Mouse (Mus musculus): Measurements from ENCODE around the gene Qprt. TPM values are rescaled to one million over a fixed set of nuclear protein-coding genes. Genes with fewer than 3 reads are reported as not detected.

The Qprt gene
- polyA plus RNA-seq, 1 experiment from 2014 or later = 0.22 TPM

DNA sequence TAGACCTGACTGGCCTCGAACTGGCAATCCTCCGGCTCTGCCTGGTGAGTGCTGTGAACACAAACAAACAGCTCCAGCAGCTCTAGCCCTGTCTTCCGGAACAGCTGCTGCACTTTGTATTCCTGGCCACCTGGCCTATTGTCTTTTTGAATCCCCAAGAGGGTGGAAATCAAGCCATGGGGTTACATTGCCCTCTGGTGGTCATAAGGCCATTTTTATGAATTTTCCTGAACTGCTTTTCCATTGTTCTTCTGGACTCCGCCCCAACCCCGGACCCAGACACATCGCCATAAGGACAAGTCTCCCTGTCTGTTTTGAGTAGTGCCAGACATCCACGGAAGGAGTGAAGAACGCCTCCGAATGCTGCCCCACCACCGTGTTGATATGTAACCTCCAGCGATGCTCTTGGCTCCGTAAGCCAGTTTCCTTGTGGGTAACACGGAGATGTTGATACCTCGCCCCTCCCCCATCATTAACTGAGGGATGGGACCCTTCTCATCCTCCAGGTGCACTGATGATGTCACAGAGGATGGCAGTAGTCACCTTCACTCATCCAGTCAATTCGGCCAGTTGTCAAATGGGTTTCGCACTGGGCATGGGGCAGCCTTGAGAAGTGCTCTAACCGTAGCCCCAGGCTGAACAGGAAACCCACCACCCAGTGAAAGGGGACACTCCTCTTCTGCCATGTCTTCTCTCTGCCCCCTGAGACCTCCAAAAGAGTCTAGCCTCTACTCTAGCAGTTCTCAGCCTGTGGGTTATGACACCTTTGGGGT, 17.3 kb downstream of the Qprt start:
- H3K36me3 ChIP-seq (ENCODE audit: insufficient read depth) = no peaks in the 10 kb centered on the region
- TF ChIP-seq CTCF (IDR thresholded peaks at IDR 0.05; ENCODE audit: low read depth) = peak; percentile 93
- 12% methylated on average over 17 of the region's 17 CpGs for WGBS

DNA sequence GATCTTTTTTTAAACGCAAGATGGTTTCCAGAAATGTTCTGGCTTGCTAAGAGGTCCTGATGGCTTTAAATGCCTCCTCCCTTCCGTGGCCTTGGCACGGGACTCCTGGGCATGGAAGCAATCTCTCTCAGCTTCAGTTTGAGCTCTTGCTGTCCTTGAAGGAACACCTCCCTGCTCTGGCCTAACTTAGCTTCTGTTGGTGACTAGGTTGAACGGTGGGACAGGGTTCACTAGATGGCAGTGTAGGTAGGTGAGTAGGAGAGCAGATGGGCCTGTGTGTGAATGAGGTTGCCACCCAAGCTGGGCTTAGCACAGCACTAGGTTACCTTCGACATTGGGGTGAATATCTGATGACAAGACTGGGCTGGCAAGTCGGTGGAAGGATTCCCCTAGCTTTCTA, 18.1 kb downstream of the Qprt start:
- no peak for ATAC-seq (ENCODE audit: insufficient read depth)
- WGBS = 56% methylated on average over 6 of the region's 6 CpGs

More for the DNA sequence above, 17.3 kb downstream of the Qprt start:
- DNase-seq (peak; percentile 96), ATAC-seq (ENCODE audit: insufficient read depth) (peak; percentile 86)
- Histone ChIP-seq H3K27ac (ENCODE audit: low read depth) (no peak overlapping the region), H3K9ac (peak overlapping the region; percentile 51), H3K4me1 (ENCODE audit: insufficient read depth) (no peaks in the 10 kb centered on the region), H3K4me3 (ENCODE audit: low read depth, low read length) (peak overlapping the region; percentile 30), H3K4me2 (peak overlapping the region; percentile 62), H3K27me3 (ENCODE audit: insufficient read depth, low read length) (no peaks in the 10 kb centered on the region), H3K9me3 (ENCODE audit: low read depth, low read length) (no peaks in the 10 kb centered on the region)

DNA sequence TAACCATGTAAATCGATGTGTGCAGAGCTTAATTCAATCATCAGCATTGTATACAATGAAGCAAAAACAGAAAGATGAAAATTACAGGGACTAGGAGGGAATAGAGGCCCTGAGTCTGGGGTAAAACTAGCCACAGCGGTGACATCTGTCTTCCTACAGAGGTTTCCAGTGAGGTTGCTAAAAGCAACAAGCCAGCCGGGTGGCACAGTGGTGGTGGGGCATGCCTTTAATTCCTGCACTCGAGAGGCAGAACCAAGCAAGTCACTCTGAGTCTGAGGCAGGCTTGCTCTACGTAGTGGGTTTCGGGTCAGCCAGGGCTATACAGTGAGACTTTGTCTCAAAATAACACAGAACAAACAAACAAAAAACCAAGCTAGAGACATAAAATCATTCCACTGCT, 19.9 kb downstream of the Qprt start:
- Histone ChIP-seq H3K27ac (ENCODE audit: low read depth) (no peak overlapping the region), H3K4me1 (ENCODE audit: insufficient read depth) (no peaks in the 10 kb centered on the region), H3K4me2 (no peak overlapping the region), H3K27me3 (ENCODE audit: insufficient read depth, low read length) (no peaks in the 10 kb centered on the region), H3K9me3 (ENCODE audit: low read depth, low read length) (no peaks in the 10 kb centered on the region), H3K9ac (no peak overlapping the region), H3K36me3 (ENCODE audit: insufficient read depth) (no peaks in the 10 kb centered on the region), H3K4me3 (ENCODE audit: low read depth, low read length) (no peak overlapping the region)
- DNase-seq (no peak), ATAC-seq (ENCODE audit: insufficient read depth) (no peak)
- no peak for TF ChIP-seq CTCF (IDR thresholded peaks at IDR 0.05; ENCODE audit: low read depth)
- 62% methylated on average over 6 of the region's 6 CpGs for WGBS

More for the DNA sequence above, 18.1 kb downstream of the Qprt start:
- H3K9me3 ChIP-seq (ENCODE audit: low read depth, low read length) = no peaks in the 10 kb centered on the region
- no peaks in the 10 kb centered on the region for H3K4me1 ChIP-seq (ENCODE audit: insufficient read depth)
- no peak for TF ChIP-seq CTCF (IDR thresholded peaks at IDR 0.05; ENCODE audit: low read depth)
- DNase-seq = no peak
- H3K27me3 ChIP-seq (ENCODE audit: insufficient read depth, low read length) = no peaks in the 10 kb centered on the region
- H3K27ac ChIP-seq (ENCODE audit: low read depth) = no peak overlapping the region
- no peak overlapping the region for H3K4me2 ChIP-seq
- H3K4me3 ChIP-seq (ENCODE audit: low read depth, low read length) = no peak overlapping the region
- no peaks in the 10 kb centered on the region for H3K36me3 ChIP-seq (ENCODE audit: insufficient read depth)
- no peak overlapping the region for H3K9ac ChIP-seq

DNA sequence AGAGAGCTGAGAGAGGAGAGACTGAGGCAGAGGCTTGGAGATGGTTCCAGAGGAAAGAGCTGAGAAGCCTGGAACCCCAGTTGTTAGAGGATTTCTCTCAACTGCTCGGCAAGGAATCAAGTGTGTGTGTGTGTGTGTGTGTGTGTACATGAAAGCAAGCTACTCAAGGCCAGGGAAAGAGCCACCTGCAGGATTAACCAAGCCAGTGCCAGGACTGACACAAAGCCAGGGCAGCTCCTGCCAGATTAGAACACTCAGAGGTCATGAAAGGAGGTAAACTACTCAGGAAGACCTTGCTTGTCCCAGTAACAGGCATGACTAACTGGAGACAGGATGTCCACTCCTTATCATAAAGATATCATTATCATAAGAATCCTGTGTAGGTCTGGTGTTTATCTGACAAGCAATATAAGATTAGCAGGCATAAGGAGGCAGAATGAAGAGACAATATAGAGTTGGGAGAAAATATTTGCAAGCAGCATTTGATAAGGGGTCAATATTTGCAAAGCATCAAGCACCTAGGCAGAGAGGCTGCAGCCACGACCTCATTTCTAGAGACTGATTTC, 20.5 kb downstream of the Qprt start:
- Histone ChIP-seq H3K4me2 (no peak overlapping the region), H3K27ac (ENCODE audit: low read depth) (no peak overlapping the region), H3K9me3 (ENCODE audit: low read depth, low read length) (no peaks in the 10 kb centered on the region), H3K9ac (no peak overlapping the region), H3K27me3 (ENCODE audit: insufficient read depth, low read length) (no peaks in the 10 kb centered on the region), H3K36me3 (ENCODE audit: insufficient read depth) (no peaks in the 10 kb centered on the region), H3K4me3 (ENCODE audit: low read depth, low read length) (no peak overlapping the region), H3K4me1 (ENCODE audit: insufficient read depth) (no peaks in the 10 kb centered on the region)
- TF ChIP-seq CTCF (IDR thresholded peaks at IDR 0.05; ENCODE audit: low read depth) = peak; percentile 26; the same call in 1 of the 2 replicates
- no peak for ATAC-seq (ENCODE audit: insufficient read depth)
- no peak for DNase-seq
- WGBS = 24% methylated on average over 2 of the region's 2 CpGs

DNA sequence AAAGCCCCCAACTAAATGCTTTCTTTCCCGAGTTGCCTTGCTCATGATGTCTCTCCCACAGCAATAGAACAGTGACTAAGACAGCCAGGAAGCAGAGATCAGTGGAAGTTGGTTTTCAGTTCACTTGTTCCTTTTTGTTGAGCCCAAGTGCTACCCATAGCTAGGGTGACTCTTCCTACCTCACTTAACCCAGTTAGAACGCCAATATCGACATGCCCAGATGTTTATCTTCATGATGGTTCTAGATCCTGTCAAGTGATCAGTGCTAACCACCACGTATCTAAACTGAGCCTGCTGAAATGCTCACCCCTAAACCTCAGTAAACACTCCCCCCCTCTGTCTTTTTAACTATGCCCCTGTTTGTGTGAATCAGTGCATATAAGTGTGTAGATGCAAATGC, 22.5 kb downstream of the Qprt start:
- ATAC-seq (ENCODE audit: insufficient read depth) = no peak
- Histone ChIP-seq H3K4me3 (ENCODE audit: low read depth, low read length) (no peak overlapping the region), H3K9me3 (ENCODE audit: low read depth, low read length) (no peaks in the 10 kb centered on the region), H3K36me3 (ENCODE audit: insufficient read depth) (no peaks in the 10 kb centered on the region), H3K9ac (no peak overlapping the region), H3K27ac (ENCODE audit: low read depth) (no peak overlapping the region), H3K4me2 (no peak overlapping the region), H3K27me3 (ENCODE audit: insufficient read depth, low read length) (no peaks in the 10 kb centered on the region), H3K4me1 (ENCODE audit: insufficient read depth) (no peaks in the 10 kb centered on the region)
- WGBS = 75% methylated on average over 4 of the region's 4 CpGs
- DNase-seq = no peak
- no peak for TF ChIP-seq CTCF (IDR thresholded peaks at IDR 0.05; ENCODE audit: low read depth)

DNA sequence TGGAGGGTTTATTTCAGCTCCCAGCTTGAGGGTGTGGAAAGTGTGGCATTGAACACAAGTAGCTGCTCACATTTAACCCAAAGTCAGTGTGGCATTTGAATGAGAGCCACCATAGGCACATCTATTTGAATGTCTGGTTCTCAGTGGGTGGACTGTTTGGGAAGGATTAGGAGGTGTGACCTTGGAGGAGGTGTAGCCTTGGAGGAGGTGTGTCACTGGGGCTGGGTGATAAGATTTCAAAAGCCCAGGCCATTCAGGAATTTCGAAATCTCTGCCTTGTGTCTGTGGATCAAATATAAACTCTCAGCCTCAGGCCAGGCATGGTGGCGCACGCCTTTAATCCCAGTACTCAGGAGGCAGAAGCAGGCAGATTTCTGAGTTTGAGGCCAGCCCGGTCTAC, 23.1 kb downstream of the Qprt start:
- Histone ChIP-seq H3K36me3 (ENCODE audit: insufficient read depth) (no peaks in the 10 kb centered on the region), H3K9me3 (ENCODE audit: low read depth, low read length) (no peaks in the 10 kb centered on the region), H3K4me2 (no peak overlapping the region), H3K4me3 (ENCODE audit: low read depth, low read length) (no peak overlapping the region), H3K4me1 (ENCODE audit: insufficient read depth) (no peaks in the 10 kb centered on the region), H3K27me3 (ENCODE audit: insufficient read depth, low read length) (no peaks in the 10 kb centered on the region), H3K9ac (no peak overlapping the region), H3K27ac (ENCODE audit: low read depth) (no peak overlapping the region)
- ATAC-seq (ENCODE audit: insufficient read depth) = no peak
- TF ChIP-seq CTCF (IDR thresholded peaks at IDR 0.05; ENCODE audit: low read depth) = no peak
- DNase-seq = no peak
- WGBS = 89% methylated on average over 4 of the region's 4 CpGs

DNA sequence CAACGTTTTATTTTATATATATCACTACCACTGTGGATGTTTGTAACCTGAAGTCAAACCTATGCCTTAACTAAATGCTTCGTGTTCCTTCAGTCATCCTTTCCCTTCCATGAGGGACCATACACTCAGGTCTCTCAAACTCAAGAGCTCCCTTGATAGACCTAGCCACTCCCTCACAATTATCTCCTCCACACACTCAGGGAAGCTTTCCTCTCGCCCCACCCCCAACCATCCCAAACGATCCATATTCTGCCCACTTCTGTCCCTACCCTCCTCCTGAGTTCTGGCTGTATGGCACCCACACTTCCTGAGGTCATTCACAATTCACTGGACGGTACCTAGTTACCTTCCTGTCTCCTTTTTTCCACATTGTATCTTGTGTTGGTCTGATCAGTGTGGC, 23.5 kb downstream of the Qprt start:
- Histone ChIP-seq H3K4me3 (ENCODE audit: low read depth, low read length) (no peak overlapping the region), H3K9ac (no peak overlapping the region), H3K27me3 (ENCODE audit: insufficient read depth, low read length) (no peaks in the 10 kb centered on the region), H3K36me3 (ENCODE audit: insufficient read depth) (no peaks in the 10 kb centered on the region), H3K9me3 (ENCODE audit: low read depth, low read length) (no peaks in the 10 kb centered on the region), H3K4me2 (no peak overlapping the region), H3K4me1 (ENCODE audit: insufficient read depth) (no peaks in the 10 kb centered on the region), H3K27ac (ENCODE audit: low read depth) (no peak overlapping the region)
- 82% methylated on average over 5 of the region's 5 CpGs for WGBS
- DNase-seq (no peak), ATAC-seq (ENCODE audit: insufficient read depth) (no peak)
- TF ChIP-seq CTCF (IDR thresholded peaks at IDR 0.05; ENCODE audit: low read depth) = no peak

Data from lung, embryonic 14.5 days (tissue).